Mouse (Mus musculus): ENCODE results near the gene Fgfr2.
A peak's percentile ranks its signal among the peaks of the same experiment; 100 is the strongest.

Fgfr2 gene

DNA sequence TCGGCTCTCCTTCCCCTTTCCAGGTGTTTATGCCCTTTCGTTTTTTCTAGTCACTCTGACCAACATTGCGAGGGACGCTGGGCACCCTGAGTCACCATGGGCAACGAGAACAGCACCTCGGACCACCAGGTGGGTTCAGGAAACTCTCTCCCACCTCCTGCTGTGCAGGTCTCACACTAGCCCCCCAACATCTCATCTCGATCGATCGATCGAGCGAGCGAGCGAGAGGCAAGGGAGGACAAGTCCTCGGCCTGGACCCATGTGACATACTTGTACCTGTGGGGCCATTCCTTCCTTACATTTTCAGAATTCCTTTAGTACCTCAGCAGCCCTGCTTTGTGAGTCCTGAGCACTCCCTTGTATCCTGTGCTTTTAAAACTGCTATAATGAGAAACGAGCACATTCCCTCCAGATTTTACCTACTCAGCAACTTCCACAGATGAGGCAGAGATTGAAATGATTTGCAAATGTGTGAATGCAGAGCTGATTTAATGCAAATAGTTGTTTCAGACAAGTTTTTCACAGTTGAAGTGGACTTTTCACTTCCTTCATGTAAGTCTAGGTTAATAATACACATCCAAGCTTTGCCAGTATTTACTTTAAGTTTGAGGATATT, 2545.7 kb downstream of the Fgfr2 start, which contains the start of gene Tacc2:
TSS of gene Tacc2 (plus strand) at position 51 of the 616 bp plus-strand sequence.
- DNase-seq: no peak

DNA sequence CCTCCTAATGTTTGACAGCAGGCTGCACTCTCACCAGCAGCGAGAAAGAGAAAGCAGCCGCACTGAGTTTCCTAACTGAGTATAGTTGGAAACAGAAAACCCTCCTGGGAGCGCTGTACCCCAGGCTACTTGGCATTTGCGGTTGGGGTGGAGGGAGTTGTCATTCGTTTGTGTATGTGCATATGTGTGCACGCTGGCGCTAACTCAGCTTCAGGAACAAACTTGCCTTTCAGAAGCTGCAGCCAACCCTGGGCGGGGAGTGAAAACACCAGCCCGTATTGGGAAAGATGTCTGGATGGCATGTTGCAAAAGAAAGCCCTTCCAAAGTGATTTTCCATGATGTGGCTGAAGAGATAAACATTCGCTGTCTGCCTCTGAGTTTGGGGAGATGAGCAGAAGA, 2546.2 kb downstream of the Fgfr2 start:
- no peak for DNase-seq

- peak; percentile 86 for DNase-seq
These were observed 2548.7 kb downstream of the Fgfr2 start for GRCm38 (mm10) chr7:130574211-130574991.

DNA sequence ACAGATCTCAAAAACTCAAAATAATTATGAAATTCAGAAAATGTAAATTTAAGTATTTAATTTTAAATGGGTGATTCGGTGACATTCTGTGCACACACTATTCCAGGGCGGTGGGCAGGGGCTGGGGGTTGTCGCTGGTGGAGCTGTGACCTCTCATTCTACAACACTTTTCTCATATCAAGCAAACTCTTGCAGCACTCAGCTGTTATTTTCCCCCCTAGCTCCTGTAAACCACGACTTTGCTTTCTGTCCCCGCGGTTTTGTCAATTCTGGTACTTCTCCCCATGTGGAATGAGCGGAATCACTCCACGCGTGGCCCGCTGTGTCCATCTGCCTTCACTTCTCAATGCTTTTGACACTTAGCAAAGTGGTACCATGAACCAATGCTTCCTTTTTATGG, 2549.4 kb downstream of the Fgfr2 start:
- DNase-seq: no peak

GRCm38 (mm10) chr7:130572821-130573220, 2550.3 kb downstream of the Fgfr2 start, which contains the start of gene Nsmce4a:
Nsmce4a (minus strand) TSS chr7:130573118.
- no peak for DNase-seq

- no peak for DNase-seq
These were observed 2552.7 kb downstream of the Fgfr2 start for GRCm38 (mm10) chr7:130570472-130570871.

GRCm38 (mm10) chr7:130568783-130569436, 2554.2 kb downstream of the Fgfr2 start:
- no peak for DNase-seq

DNA sequence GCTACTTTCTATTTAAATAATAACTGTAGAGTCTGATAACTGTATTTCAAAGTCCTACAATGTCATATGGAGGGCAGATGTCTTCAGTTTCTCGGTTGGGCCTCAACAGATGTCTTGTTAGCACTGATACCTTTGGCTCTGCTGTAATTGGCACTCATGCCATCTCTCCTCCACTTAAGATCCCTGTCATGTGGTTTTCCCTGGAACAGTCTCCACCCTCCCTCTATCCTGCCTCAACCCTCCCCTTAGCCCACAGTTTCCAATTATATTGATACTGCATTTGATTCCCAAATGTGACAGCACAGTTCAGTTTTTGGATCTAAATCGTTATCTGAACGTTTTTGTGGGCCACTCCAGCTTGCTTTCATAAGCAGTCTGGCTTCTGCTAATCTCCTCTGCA, 2558.6 kb downstream of the Fgfr2 start:
- DNase-seq: no peak

DNA sequence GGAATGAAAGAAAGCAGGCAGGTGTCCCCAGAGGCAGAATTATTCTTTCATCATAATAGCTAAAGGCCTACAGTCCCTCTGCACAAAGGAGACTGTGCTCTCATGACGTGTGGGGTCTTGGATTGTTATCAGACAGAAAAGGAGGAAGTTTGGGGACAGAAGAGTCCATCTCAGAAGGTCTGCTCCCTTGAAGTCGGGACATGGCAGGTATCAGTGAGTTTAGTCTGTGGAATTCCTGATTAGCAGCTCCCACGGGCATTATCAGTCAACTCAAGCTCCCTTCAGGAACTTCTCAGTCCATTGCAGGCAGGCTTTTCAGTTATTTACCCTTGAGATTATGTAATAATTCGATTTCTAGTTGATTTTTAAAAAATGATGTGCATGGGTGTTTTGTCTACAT, 2559.3 kb downstream of the Fgfr2 start:
- no peak for DNase-seq

GRCm38 (mm10) chr7:130563276-130563675, 2559.9 kb downstream of the Fgfr2 start:
- DNase-seq: no peak

- DNase-seq: no peak
These were observed 2562.2 kb downstream of the Fgfr2 start for GRCm38 (mm10) chr7:130560933-130561332.

GRCm38 (mm10) chr7:130558592-130558991, 2564.6 kb downstream of the Fgfr2 start:
- no peak for DNase-seq

DNA sequence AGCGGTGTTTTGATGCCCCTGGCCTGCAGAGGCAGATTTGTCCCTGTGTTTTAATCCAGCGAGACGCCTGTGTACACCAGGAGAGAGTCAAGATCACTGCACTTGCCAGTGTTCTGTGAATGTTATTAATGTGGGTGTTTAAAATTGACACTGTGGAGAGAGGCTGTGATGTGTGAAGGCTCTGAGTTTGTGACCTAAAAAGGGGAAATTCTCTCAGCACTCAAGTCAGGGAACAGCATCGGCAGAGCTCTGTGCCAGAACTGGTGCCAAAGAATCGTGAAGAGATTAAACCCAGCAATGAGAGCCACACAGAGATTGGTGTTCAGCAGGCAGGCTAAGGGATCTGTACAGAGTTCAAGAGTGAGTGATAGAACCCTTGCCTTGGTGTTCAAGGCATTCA, 2567.6 kb downstream of the Fgfr2 start:
- no peak for DNase-seq

DNA sequence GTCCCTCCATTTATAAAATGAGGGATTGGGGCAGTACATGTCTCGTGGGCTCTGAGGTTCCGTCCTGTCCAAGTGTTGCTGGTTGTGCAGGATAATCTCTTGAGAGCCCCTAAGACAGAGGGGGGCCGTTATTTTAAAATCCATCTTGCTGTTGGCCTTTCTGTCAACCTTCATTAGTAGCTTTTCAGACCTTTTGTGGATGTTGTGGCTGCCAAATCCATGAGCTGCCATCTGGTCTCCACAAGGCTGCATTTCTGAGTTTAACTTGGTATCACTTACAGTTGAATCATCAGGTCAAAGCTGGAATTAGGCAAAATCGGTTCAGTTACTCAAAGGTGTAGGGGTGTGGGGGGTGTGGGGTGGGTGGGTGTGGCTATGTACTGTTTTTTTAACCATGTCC, 2569.8 kb downstream of the Fgfr2 start:
- DNase-seq: no peak

DNA sequence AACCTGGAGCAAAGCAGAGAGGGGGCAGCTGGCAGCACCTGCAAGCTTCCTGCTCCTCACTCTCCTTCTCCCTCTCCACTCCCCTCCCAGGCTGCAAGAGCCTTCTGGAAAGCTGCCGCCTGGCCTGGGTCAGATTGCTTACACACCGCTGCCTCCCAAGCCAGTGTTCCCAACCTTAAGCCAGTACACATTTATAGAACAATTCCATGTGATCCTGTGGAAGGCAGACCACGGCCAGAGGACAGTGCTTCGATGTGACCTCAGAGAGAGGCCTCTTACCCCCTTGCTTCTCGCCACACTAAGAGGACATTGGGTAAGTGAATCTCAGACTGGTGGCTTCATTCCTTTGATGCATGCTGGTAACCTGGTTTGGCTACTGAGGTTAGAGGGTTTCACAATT, 2570.4 kb downstream of the Fgfr2 start:
- no peak for DNase-seq

GRCm38 (mm10) chr7:130547635-130548175, 2575.4 kb downstream of the Fgfr2 start:
- no peak for DNase-seq

GRCm38 (mm10) chr7:130546791-130547484, 2576.2 kb downstream of the Fgfr2 start:
- DNase-seq: peak; percentile 90

- no peak for DNase-seq
These were observed 2576.7 kb downstream of the Fgfr2 start for GRCm38 (mm10) chr7:130546421-130546790.

DNA sequence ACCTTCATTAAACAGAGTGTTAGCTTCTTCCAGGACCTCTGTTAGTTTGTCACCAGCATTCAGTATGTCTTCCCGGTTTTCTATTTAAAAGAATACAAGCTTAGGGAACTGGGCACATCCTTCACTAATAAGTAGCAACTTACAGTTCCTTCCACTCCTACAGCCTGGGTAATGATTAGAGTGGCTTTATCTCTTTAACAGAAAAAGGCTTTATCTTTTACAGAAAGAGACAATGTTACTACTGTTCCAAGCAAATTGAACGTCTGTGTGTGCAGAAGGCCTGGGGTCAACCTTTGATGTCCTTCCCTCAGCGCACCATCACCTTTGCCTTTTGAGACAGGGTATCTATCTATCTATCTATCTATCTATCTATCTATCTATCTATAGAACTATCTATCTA, 2577.3 kb downstream of the Fgfr2 start:
- DNase-seq: no peak

DNA sequence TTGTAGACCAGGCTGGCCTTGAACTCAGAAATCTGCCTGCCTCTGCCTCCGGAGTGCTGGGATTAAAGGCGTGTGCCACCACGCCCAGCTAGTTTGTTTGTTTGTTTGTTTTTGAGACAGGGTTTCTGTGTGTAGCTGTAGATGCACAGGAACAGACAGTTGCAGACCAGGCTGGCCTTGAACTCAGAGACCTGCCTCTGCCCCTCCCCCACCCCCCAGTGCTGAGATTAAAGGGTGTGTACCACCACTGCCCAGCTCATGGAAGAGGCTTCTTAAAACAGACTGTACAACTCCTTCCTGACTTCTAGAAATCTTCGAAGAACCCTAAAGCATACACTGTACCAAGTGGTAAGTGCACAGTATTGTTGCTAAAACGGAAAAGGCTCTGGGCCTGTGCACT, 2577.7 kb downstream of the Fgfr2 start:
- DNase-seq: no peak

- no peak for DNase-seq
These were observed 2580.0 kb downstream of the Fgfr2 start for GRCm38 (mm10) chr7:130543181-130543580.

- no peak for DNase-seq
These were observed 2583.0 kb downstream of the Fgfr2 start for GRCm38 (mm10) chr7:130540176-130540575.

GRCm38 (mm10) chr7:130537068-130537467, 2586.1 kb downstream of the Fgfr2 start:
- DNase-seq: no peak

Data from kidney, adult 11 months (tissue).